Comparison of ENCODE assay signal across 17 mouse cellular contexts in the genomic region with DNA sequence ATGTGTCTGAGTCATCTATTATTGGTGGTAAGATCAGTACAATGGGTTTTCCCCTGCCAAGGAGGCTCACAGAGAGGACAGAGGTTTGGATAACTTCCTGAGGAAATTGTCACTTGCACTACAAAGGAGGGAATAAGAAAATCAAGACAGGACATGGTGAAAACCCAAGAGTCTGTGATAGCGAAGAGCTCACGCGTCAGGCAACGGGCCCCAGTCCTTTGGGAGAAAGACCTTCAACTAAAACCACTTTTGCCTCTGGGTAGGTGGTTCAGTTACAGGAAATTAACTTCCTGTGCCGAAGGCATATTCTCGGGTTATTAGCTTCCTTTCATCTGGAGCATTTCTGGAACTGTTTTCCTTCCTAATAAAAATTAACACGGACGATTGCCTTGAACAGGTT.
"Had no signal": no experiment of that assay in that cellular context is flagged by ENCODE, and none has a peak within 500 bp of the region (broad histone marks: within the 10 kb centered on the region; RNA-seq: fewer than 3 reads in every experiment).

No protein-coding gene starts in this region.

- H3K9ac ChIP-seq: liver, postnatal 0 days; lung, embryonic 15.5 days; midbrain, embryonic 12.5 days; neural tube, embryonic 12.5 days; stomach, embryonic 15.5 days had no signal

- H3K4me2 ChIP-seq: lung, embryonic 15.5 days; midbrain, embryonic 12.5 days; neural tube, embryonic 12.5 days; stomach, embryonic 15.5 days had no signal

- DNase-seq: liver, postnatal 0 days; lung, adult 2 months; lung, postnatal 14 days; lung, postnatal 36 days; midbrain, embryonic 14.5 days; right cerebral cortex, postnatal 14 days; thymus, adult 2 months; thymus, postnatal 14 days; thymus, postnatal 36 days had no signal

- H3K4me1 ChIP-seq: lung, embryonic 15.5 days; megakaryocyte, embryonic 14.5 days; midbrain, embryonic 12.5 days; neural tube, embryonic 12.5 days; stomach, embryonic 15.5 days had no signal

- H3K4me3 ChIP-seq: lung, embryonic 15.5 days; megakaryocyte, embryonic 14.5 days; midbrain, embryonic 12.5 days; neural tube, embryonic 12.5 days; stomach, embryonic 15.5 days had no signal

- H3K27me3 ChIP-seq: lung, embryonic 15.5 days; megakaryocyte, embryonic 14.5 days; midbrain, embryonic 12.5 days; neural tube, embryonic 12.5 days; stomach, embryonic 15.5 days had no signal

- ATAC-seq: liver, postnatal 0 days; lung, postnatal 0 days had no signal

- H3K9me3 ChIP-seq: lung, embryonic 15.5 days; midbrain, embryonic 12.5 days; neural tube, embryonic 12.5 days; stomach, embryonic 15.5 days had no signal

- H3K36me3 ChIP-seq: lung, embryonic 15.5 days; midbrain, embryonic 12.5 days; neural tube, embryonic 12.5 days; stomach, embryonic 15.5 days had no signal

- H3K27ac ChIP-seq: lung, embryonic 15.5 days; macrophage; midbrain, embryonic 12.5 days; neural tube, embryonic 12.5 days; stomach, embryonic 15.5 days; stomach, postnatal 0 days had no signal
